Mouse (Mus musculus) urinary bladder, postnatal 4 days (tissue): ENCODE measurements around the gene Abat.
A peak's percentile ranks its signal among the peaks of the same experiment; 100 is the strongest.

Experiments
- DNase-seq, 2 experiments: peaks; one replicate each; pipeline ENCODE4 v3.0.0; 2021 to 2022; ENCODE audit warnings: low spot score in 2 of 2

The Abat gene

DNA sequence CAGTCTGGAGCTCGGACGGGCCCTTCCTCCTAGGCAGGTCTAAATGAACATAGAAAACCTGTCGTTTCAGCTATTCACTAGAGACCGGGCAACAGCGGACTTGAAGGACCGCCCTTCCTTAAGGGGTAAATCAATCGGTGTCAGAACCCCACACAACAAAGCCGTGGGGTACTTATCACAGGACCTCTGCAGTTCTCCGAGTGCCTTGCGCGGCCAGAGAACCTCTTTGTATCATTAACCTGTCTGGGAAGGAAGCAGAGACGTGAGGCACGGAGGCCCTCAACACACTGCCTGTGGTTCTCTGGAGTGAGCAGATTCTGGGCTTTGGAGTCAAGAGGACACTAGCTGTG is 123.6 kb downstream of the Abat start:
- DNase-seq = no peak

DNA sequence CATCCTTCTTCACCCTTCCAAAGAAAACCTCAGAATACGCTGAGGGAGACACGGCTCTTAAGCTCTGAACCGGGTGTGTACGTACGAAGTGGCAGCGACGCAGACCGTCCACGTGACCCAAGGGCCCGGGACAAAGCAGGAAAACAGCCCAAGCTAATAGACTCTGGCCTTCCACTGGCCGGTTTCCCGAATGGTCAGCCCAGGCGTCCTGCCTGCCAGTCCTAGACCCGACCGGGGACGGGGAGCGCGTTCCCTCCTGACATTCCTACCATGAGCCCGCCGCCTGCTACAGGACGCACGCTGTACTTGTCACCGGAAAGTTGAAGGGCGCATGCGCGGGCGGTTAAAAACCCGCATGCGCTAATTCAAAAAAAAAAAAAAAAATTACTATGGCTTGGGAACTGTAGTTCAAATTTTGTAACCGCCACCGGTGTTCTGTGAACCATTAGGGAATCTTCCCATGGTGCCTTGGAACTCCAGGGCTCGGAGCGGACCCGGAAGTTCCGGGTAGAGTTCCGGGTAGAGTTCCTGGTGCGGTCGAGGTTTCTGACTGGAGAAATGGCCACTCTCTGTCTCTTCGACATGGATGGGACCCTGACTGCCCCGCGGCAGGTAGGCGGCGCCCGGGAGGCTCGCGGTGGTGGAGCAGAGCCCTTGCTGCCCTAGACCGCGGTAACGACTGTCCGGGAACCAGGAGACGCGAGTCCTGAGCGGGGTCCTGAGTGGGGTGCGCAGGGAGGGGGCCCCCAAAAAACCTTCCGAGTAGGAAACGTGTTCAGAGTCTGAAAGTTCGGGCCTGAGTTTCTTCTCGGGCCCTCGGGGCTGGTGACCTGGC is 124.2 kb downstream of the Abat start, which contains the start of the genes Pmm2 and Tmem186:
Pmm2 (plus strand) TSS at position 458 of the 835 bp plus-strand sequence.
Tmem186 (minus strand) TSS at position 496 of the 835 bp plus-strand sequence.
- peak; percentile 81 to 82 for DNase-seq

DNA sequence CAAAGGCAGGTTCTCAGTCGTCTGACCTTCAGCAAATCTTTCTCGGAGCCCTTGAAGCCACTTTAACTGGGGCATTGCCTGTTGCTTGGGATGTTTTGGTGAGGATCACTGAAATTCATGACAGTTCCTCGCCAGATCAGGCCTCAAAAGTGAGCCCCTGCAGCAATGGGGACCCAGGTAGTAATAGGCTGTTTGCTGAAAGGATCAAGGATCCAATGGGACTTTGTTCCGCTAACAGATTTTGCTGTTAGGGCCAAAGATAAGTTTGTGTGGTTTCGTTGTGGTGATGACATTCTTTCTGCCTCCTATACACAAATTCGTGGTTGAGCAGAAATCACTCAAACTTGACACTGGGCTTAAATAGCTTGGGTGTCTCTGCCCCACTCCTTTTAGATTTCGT is 124.9 kb downstream of the Abat start:
- DNase-seq = no peak

DNA sequence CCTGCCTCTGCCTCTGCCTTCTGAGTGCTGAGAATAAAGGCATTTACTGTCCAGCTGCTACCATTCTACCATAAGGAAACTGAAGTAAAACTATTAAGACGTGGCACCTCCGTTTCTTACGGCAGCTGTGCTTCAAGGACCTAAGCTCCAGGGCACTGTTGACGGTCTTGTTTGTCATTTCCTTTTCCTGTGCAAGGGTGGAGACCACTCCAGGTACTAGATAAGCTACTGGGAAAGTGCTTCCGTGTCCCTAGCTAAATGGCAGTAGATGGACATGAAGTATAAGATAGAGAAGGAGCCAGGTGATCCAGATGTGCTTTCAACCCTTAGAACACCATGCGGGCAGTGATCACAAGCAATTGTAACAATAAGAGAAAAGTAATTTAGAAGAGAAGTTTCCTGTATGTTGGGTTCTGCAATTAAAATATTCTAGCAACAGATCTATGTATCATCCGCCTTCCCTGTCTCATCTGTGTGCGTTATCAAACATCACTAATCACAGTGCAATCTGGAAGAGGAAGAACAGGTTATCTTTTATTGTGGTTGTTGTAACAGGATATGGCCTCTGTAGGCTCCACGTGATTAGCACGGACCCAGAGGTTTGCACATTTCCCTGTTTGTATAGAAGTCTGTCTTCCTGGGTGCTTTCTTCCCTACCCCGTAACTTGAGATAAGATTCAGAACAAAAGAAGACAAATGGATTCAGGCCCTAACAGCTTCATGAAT is 126.4 kb downstream of the Abat start:
- no peak for DNase-seq

DNA sequence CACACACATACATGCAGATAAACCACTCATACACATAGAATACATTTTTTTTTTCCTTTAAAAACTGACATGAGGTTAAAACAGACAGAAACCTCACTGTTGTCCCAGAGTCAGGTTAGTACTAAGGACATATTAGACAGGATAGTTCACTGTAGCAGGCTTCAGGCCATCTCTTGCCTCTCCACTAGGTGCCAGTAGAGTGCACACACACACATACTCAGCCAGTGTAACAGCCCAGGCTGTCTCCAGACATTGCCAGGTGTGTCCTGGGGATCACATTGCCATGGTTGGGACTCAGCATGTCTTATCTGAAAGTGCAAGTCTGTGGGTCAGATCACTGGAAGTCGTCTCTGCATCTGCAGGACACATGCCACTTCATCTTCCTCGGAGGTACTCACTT is 130.6 kb downstream of the Abat start:
- DNase-seq = no peak

DNA sequence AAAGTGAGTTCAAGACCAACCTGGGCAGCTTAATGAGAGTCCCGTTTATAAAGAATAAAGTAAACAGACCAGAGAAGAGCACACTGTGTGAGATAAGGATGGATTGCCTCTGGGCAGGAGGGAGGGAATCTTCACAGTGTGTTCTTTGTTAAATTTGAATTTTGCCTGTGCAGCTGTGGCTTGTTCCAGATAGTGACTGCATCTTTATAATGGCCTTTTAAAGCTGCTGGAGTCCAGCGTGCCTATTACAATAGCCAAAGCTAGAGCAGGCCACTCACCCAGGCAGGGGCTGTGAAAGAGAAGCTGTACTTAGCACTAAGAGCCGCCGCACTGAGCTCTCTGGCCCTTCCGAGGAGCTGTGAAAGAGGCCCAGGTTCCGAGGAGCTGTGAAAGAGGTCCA is 132.3 kb downstream of the Abat start:
- no peak for DNase-seq

DNA sequence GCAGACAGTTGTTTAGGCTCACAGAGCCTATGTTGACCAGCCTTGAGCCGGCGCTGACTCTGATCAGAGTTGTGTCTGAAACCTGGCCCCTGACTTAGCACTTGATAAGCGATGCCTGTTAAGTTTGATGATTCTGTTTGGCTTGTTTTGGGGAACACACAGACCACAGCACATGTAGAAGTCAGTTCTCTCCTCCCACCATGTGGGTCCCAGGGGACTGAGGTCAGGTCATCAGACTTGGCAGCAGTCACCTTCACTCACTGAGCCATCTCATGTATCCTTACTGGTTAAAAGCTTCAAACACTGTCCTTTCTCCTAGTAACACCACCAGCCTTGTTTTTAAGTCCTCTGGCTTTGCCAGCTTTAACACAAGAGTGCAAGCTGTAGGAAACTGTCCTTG is 136.8 kb downstream of the Abat start:
- DNase-seq = no peak

DNA sequence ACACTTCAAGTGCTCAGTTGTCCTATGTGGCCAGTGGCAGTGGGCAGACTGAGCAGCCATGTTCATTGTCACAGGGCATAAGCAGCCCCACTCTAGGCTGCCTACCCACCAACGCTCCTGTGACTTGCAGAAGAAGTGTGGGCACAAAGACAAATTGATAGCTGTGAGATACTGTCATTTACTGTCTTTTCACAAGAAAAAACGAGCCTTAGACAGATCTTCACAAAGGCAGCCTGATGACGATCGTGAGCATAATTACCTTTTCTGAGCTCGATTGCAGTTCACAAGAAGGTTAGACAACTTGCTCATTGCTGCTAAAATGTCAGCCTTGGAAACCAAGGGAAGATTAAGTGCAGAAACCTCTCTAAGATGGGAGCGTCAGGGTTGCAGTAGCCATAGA is 141.9 kb downstream of the Abat start:
- no peak for DNase-seq

DNA sequence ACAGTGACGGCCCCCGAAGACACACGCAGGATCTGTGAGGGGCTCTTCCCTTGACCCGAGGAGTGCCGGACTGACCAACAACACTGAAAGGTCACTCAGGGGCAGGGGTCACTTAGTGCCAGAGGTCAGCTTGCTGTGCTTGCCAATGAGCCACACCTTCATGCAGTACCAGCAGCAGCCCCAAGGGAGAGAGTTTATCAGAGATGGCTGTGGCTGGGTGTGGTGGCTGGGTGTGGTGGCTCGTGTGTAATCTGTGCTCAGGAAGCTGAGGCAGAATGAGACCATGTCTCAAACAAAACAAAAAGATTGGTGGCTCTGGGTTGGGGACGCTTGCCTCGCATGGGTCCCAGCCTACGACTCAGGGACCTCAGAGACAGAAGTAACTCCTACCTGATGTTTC is 142.4 kb downstream of the Abat start:
- no peak for DNase-seq

DNA sequence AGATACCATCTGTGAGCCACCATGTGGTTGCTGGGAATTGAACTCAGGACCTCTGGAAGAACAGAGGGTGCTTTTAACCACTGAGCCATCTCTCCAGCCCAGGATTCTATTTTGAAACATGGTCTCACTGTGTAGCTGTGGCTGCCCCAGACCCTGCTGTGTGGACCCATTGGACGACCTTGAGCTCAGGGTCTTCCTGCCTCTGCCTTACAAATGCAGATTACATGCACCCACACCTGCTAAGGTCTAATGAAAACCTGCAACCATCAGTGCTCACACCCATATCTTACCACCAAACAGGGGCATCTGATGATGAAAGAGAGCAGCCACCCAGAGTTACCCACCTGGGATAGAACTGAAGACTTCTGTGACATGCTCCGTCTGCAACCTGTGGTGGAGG is 143.0 kb downstream of the Abat start:
- no peak for DNase-seq

DNA sequence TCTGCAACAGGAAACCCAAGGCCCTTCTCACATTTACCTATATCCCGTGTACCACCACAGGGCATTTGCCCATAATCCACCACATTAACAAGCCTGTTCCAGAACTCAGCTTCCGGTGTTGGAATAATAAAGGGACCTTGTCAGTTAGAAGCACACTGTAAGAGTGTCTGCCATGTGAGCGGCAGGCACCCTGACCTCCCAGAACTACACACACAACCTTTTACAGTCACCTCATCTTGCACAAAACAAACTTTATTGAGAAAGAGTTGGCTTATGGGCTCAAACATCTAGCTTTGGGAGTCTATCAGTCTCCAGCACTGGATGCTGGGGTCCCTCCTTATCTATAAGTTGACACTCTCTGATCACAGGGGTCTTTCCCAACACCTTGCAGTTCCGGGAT is 145.1 kb downstream of the Abat start:
- DNase-seq = no peak

DNA sequence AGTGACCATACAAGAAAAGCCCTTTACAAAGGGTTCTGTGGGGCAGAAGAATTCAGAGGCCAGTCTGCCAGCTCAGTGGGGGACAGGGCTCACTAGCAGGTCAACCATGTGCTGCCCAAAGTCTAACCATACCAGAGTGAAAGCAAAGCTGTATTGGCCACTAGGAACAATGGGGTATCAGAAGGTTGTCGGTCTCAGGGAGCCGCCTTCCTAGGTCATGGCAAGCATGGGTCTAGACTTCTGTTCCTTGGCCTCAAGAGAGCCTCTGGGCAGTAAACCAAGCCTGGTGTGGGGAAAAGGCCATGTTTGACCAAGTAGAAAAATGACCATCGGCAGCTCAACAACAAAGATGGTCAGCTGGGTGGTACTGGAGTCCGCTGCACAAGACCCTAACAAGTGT is 145.5 kb downstream of the Abat start:
- DNase-seq = no peak

DNA sequence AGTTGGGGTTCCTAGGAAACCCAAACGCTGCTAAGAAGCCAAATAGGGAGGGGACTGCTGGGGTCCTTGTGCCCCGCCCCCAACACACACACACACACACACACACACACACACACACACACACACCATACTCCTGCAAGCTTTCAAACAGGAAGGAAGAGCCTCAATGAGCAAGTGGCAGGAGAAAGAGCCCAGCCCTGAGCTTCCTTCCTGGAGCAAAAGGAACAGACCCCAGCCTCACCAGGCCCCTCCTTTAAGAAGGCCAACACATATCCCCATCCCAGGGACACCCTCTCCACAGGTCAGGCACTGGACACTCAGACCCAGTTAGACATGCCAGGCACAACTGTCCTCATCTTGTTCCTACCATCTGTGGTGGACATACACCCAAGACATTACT is 149.8 kb downstream of the Abat start:
- DNase-seq = no peak

DNA sequence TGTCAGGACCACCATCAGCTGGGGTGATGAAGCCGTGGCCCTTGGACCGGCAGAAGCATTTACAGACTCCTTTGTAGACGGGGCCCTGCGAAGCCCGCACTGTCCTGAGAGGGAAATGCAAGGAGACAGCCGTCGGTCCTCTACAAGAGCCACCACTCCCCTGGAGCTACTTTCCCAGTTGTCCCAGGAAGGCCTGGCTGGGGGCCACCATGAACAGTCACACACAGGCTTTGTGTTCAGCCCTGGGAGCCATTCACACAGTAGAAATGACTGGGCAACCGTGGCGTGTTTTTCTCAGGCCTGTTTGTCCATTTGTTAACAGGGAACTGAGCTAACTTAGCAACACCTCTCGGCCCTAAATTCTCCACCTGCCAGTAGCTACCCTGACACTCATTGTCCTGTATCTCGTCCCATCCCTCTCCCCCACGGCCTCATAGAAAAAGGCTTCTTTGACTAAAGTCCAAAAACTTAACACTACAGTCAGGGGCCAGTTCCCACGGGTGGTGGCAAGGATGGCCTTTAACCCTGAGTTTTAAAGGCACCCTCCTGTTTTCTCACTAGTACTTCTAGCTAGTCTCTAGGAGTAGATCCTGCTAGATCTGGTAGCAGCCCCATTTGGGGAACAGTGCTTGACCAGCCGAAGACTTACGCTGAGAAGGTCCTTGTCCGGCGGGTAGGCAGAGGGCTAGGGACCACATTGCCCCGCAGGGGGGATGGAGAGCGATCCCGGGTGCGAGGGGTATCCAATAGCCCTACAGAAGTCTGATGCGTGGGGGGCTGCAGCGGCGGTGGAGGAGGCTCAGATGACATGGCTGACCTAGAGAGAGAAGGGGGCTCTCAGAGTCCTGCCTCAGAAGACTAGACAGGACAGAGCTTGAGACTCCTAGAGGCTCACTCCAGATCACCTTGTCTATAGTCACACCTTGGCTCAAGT is 150.6 kb downstream of the Abat start:
- DNase-seq = no peak

DNA sequence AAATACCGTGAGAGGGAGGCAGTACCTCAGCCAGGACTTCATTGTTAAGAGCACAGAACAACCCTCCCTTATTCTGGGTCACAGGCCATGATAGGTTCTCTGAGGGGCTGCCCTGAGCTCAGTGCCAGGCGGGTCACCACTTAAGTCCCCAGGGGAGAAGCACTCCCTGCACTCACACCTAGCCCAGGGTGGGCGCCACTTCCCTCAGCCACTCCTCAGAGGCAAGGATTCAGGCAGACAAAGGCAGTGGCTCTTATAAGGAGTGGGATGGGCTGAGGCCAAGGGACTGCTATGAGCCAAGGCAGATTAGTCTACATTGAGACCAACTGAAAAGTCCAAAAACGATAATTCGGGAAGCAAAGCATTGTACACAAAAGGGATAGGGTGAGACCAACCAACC is 152.1 kb downstream of the Abat start:
- DNase-seq = no peak

DNA sequence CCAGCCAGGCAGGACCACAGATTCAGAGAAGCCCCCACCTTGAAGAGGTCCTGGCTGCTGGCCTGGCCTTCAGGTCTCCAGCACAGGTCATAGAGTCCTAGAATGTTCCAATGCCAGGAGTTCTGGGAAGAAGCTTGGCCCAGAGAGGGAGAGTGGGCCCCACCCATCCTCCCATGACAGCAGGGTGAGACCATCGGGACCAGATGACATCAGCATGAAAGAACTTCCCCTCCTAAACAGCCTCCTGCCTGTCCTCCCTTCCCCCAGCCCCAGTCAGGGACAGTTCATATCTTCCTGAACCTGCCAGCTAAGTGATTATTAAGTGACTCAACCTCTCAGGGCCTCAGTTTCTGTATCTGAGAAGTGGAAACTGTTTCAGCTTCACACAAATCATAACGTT is 153.2 kb downstream of the Abat start:
- DNase-seq = no peak

DNA sequence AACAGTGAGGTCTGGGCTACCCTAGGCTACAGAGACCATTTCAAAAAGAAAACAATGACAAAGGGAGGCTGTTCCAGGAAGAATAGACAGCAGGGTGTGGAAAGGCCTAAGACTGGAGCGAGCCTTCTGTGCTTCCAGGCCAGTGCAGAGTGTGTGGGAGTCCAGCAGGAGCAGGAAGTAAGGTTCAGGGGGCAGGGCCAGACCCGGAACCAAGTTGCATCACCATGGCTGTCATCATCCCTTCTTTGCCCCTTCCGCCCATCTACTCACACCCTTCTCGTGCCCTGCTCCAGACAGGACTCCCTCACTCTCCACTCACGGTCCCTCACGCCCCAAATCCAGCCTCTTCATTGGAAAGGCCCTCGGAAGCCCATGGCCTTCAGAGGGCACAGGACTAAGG is 154.0 kb downstream of the Abat start:
- DNase-seq = no peak

DNA sequence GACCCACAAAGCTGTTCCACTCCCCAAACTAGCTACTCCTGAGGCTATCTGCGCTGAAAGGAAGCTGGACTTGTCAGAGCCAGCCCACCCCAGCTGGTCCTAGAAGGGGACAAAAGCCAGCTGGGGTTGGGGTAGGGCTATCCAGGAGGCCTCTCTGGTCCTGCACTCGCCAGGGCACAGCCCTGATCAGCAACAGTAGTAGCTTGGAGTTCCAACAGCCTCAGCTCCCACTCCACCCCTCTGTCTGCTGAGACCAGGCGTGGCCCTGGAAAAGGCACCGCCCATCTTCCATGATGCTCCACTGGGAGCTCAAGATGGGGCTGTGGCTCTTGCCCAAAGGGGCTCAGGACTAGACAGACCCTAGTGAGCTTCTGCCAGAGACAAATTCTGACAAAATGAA is 154.6 kb downstream of the Abat start:
- DNase-seq = no peak

DNA sequence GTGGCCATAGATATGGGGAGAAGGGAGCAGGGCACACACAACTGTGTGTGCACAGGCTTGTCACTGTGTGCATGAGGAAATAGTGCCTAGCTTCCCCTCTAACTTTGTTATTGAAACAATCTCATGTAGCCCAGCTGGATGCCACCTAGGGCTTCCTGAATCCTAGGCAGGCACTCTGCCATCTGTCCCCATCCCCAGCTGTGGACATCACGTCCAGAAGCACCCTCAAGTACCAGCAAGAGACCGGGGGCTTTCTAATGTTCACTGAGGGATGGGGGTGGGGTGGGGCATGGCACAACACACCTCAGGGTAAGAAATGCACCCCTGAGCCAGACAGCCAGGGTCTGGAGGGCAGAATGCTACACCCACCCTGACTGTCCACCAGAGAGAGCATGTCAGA is 155.2 kb downstream of the Abat start:
- no peak for DNase-seq

DNA sequence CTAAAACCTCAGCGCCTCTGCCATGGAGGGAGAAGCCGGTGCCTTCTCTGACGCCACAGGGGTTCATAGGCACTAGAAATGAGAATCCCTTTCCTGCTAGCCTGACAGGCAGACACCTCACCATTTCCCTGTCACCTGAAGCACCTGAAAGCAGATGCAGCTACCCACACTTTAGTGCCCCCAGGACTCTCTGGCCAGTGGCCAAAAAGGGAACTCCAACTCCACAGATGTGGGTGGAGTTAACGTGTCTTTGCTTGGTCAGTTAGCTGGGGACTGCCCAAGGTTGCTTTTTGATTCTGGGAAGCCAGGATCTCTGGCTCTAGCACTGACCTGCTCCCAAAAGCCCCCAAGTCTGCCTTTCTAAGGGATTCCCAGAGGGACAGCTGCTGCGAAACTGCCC is 156.2 kb downstream of the Abat start:
- no peak for DNase-seq

DNA sequence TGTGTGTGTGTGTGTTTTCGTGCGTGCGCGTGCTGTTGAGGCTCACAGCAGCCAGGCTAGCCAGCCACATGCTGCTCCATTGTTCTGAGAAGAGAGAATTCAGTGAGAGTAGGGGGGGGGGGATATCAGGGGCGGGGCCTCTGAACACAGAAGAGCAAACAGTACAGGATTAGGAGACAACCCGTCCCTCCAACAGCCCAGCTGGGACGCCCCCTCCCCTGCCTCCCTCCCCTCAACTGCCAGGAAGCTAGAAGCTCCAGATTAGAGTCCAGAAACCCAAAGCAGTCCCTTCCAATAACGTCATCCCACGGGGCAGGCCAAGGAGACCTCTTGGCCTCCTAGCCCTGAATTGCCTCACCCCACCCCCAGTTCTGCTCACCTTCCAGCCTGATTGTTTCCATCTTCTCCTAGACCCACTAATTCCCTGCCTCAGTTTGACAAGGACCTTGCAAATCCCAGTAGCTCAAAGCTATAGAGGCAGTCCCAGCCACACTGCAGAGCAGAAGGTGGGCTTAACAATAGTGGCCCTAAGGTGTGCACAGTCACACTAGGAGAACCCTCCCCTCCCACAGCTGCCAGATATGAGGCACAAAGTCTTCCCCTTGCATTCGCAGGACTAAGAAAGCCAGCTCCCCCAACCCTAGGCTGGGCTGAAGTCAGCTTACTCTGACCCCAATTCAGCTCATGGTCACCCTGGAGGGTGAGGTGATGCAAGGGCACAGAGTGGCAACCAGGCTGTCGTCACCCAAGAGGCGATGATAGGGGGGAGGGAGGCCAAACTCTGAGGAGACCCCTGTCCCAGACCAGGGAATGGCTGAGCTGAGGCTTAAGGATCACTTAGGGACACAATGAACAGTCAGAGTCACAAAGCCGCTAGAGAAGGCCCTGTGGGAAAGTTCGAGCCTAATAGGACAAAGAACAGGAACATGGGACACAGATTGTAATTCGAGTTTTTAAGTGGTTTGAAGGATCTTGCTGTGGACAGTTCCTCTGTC is 157.1 kb downstream of the Abat start:
- no peak for DNase-seq
